Mouse (Mus musculus) kidney, adult 2 months (tissue): Measurements from ENCODE around the gene Nrp1.

Source experiments
- CTCF ChIP-seq: fragments of 200-500 bp; conservative IDR thresholded peaks from 2 replicates; pipeline ENCODE4 v1.5.1; 2011; ENCODE audit warnings: low read depth, mild to moderate bottlenecking, control low read depth, low read length, moderate library complexity, mixed read lengths; ENCODE audit not compliant: insufficient read depth, insufficient read length
- POLR2A ChIP-seq: fragments of 200-500 bp; IDR thresholded peaks from one replicate; pipeline ENCODE4 v1.6.1; 2011; ENCODE audit warnings: low read depth, low read length, control low read depth

DNA sequence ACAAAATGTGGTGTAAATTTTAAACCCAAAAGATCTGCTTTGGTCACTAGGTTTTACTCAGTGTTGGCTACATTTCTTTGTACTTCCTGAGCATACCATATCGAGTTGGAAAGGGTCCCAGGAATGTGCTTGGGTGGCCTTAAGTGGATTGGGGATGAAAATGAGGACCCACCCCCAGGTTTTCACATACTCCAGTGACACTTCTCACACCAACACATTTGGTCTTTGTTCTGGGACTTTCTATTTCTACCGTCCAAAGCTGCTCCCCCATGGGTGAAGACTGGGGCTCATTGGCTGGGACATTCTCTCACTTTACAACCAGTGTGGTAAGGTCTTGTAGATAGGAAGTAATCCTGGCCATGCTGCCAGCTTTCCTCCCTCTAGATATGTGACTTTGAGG lies 111.7 kb downstream of the Nrp1 start:
- no peak for TF ChIP-seq POLR2A
- TF ChIP-seq CTCF = no peak
